Mouse (Mus musculus) adrenal gland, postnatal 0 days (tissue): ENCODE results near the gene Unc5c. TPM values are rescaled to one million over a fixed set of nuclear protein-coding genes. Genes with fewer than 3 reads are reported as not detected.

ENCODE experiments used
- polyA plus RNA-seq: library from polyadenylated mRNA; unstranded; fragments of >200 nt; fragmentation: Nextera tagmentation; extraction: Ambion mirVana; gene quantifications from 2 replicates; pipeline ENCODE4 v1.2.1, GENCODE M21; 2015

Gene Unc5c
- 3.7 and 4.4 TPM in 2 replicates for polyA plus RNA-seq

GRCm38 (mm10) chr3:141465104-141465705 is at the start of gene Unc5c:
Gene Unc5c (plus strand): TSS chr3:141465216.

